Mouse (Mus musculus) common myeloid progenitor, adult 5-6 weeks (primary cell): ENCODE results near the gene Tbc1d7. TPM values are rescaled to one million over a fixed set of nuclear protein-coding genes. Genes with fewer than 3 reads are reported as not detected.

ENCODE experiments used
- ATAC-seq: replicated peaks from 2 replicates; pipeline ENCODE4 v1.8.0; 2016; ENCODE audit warnings: low read depth, mild to moderate bottlenecking, moderate TSS enrichment, inconsistent platforms; ENCODE audit not compliant: poor library complexity, severe bottlenecking
- total RNA-seq: library from RNA; stranded (forward); fragments of 200-1000, 187-1606 nt; gene quantifications from 2 replicates; pipeline ENCODE4 v1.2.3, GENCODE M21; 2017

Tbc1d7 gene
- 8.6 and 17.1 TPM in 2 replicates for total RNA-seq

DNA sequence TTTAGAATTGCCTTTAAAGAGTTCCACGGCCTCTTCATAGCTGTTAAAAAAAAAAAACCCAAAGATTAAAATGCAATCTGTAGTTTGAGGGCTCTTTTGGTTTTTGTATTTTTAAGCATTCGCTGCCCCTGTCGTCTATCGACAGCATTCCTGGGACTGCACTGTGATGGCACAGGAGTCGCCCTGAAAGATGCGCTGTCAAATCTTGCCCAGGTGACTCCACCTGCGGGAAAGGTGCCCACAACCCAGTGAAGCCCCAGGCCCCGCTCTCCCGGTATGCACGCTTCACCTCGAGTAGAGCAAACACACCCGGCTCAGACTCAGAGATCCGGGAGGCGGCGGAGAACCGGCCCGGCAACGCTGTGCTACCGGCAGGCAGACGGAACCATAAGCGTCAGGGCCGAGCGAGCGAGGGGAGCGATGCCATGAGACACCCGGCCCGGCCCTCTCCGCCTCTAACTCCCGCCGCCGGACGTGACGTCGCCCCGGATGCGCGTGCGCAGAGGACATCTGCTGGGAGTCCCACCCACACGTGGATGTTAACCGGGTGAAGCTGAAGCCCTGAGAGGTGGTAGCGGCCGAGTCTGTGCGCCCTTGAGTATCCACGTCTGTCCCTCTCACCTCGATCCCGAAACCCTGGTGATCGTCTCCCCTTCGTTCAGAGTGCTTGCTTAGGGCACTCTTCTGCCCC, at the start of gene Tbc1d7:
Tbc1d7 (minus strand) TSS at position 482 of the 691 bp plus-strand sequence.
- ATAC-seq, result peak; percentile 91

DNA sequence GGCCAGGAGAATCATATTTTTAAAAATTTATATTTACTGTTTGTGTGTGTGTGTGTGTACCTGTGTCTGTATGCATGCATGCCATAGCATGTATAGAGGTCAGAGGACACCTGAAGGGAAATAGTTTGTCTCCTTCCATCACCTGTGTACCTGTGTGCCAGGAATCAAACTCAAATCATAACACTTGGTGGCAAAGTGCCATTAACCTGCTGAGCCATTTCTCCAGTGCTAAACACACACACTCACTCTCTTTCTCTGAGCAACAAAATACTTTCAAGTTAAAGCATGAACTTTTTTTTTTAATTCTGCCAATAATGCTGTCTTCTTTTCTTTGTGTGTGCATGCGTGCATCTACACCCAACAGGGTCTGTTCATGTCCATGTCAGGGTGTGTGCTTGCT, 49.3 kb upstream of the Tbc1d7 start:
- ATAC-seq, result no peak

DNA sequence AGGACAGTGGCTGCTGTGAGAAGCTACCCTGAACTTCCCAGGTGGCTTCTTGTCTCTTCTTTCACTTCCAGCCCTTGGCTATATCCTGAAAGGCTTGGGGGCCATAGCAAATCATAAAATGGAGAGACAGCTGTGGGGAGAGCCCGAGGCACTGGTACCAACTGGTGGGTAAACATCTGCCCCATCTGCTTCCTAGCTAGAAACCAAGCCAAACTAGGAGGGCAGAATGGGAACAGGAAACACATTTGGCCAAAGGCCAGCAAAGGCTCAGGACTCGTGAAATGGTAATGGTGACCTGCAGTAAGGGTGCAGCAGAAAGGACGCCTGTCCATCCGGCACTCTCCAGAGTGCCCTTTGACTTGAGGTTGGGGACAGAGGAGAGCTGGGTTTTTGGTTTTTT, 47.5 kb upstream of the Tbc1d7 start:
- ATAC-seq, result peak; percentile 24

DNA sequence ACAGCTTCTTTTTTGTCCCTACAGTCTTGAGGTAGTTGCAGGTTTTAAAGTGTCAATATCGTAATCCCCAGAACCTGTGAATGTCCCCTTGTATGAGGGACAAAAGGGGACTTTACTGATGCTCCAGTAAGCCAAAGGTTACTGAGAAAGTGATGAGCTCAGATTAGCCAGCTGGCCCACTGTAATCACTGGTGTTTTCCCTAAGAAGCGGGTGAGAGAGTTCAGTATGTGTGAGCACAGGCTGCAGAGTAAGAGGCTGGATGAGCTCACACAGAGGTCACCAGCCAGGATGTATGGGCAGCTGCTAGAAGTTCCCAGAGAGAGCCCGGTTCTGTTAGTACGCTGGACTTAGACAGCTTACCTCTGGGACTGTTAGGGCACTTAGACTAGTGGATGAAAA, 47.0 kb upstream of the Tbc1d7 start:
- ATAC-seq, result peak; percentile 4; the same call in 1 of the 2 replicates

GRCm38 (mm10) chr13:43217686-43218085, 46.4 kb upstream of the Tbc1d7 start:
- ATAC-seq, result peak; percentile 53

DNA sequence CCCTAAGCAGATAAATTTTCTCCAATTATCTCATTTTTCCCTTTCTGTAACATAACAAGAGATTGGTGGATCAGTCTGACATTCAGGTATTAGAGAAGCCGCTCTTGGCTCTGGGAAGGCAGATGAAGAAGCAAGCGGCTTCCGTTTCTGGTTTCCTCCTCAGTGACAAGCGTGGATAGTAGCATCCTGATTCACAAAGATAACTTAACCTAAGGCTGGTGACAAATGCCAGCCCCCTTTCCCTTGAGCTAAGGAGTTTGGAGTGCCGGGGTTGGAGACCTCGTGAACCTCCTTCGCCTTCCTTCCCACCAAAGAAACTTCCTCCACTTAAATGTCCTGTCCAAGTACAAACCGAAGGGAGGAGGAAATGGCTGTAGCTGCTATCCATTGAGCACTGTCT, 45.8 kb upstream of the Tbc1d7 start:
- no peak for ATAC-seq

DNA sequence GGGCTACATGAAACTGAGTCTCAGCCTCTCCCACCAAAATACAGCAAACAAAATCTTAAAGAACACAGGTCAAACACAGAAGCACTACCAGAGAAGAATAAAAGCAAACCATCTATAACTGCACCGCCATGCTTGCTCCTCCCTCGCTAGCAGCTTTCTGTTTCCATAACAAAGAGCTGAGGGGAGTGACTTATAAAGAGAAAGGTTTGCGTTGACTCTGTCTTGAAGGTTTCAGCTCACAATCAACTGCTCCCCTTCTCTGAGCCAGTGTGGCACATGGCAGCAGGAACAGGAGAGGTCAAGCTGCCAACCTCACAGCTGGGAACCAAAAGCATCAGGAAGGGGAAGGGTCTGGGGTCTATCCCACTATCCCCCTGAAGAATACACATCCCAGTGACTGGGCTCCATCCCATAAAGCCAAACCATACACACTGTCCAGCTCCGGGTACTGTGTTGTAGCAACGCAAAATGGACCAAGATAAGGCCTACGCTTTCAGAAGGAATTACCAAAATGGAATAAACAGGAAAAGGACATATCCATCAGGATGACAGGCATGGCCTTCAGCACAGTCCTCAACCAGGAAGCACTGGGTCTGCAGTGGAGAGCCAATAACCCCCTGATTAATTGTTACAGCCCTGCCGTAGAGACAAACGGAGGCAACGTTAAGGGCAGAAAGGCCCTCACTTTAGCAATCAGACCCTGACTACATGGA, 44.8 kb upstream of the Tbc1d7 start:
- no peak for ATAC-seq

DNA sequence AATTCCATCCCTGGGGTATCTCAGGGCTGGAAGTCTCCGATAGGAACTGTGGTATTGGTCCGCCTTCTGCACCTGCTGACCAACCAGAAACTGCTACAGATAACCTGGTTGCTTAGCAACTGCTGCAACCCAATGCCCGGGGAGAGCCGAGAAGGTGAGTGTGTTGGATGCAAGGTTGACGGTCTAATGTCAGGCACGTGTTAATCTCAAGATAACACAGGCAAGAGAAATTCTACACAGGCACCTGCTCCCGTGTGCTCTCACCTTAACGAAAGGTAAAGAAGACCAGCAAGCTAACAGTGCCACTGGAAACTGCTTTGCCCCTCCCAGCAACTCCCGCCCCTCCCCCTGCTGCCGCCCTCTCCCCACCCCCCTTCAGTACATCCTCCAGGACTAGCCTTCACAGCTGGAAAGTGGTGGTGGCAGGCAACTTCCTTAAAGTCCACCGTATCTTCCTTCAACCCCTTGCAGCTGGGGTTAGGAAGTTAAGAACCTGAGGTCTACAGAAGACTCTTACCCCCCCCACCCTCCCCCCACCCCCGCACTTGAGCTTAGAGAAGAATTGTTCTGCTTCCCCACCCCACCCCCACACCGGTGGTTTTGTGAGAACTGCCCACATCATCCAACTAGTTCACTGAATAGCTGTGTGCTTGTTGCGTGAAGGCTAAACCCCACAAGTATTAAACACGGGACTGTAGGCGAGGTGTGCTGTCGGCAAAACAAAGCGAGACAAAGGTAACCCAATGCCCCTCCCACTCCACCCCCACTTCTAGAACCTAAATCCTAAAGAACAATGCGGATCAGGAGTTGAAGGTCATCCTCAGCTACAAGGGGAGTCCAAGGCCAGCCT, 44.1 kb upstream of the Tbc1d7 start:
- ATAC-seq, result peak; percentile 72

DNA sequence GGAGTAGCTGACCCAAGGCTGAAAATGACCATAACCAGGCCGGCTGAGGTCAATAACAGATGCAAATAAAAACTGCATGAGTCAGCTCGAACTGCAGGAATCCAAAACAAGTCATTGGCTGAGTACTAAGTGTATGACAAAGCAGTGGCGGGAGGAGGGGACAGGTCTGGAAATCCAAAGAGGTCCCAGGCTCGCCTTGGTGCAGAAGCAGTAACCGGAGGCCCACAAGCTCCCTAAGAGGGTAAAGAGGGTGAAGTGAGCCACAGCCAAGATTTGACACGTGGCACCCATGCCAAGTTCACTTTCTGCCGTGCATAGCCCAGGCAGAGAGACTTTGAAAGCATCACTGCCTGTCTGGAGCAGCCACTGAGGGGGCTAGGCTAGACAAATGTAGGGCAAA, 41.0 kb upstream of the Tbc1d7 start:
- no peak for ATAC-seq

- ATAC-seq, result no peak
Observed at GRCm38 (mm10) chr13:43210956-43211355, 39.7 kb upstream of the Tbc1d7 start.

DNA sequence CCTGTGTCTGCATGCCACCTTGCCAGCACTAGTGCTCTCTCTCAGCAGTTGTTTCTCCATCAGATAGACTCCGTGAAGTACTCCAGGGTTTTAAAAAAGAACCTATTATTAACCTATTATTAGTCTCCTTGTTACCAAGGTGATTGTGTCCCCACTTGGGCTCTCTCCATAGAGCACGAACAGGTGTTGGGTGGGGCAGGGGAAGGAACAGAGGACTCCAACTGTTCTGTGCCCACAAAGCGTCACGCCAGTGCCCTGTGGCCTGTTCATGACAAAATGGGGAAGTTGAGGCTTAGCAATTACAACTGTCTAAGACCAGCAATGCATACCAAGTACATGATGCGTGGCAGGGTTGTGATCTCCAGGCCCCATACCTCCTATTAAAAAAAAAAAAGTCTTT, 38.3 kb upstream of the Tbc1d7 start:
- peak; percentile 81 for ATAC-seq

DNA sequence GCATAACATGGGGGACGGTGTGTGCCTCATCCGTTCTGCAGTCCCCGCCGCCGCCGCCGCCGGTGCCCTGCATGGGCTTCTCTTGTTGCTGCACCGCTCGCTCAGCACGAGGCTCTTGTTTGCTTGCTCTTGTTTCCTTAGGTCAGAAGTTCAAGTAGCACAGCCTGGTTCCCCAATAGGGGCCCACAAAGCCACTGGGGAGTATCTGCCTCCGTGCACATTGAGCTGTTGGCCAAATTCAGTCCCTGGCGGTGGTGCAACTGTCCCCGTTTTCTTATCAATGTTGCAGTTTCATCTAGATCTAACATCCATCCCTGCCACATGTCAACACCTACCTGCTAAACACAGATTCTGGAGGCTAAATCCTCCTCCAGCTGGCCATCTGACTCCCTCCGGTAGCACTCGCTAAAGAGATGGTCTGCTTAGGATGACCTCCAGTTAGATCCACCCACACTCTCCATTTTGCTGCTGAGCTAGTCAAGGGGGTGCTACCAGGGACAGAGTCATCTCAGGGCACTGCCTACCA, 37.7 kb upstream of the Tbc1d7 start:
- peak; percentile 66 for ATAC-seq

DNA sequence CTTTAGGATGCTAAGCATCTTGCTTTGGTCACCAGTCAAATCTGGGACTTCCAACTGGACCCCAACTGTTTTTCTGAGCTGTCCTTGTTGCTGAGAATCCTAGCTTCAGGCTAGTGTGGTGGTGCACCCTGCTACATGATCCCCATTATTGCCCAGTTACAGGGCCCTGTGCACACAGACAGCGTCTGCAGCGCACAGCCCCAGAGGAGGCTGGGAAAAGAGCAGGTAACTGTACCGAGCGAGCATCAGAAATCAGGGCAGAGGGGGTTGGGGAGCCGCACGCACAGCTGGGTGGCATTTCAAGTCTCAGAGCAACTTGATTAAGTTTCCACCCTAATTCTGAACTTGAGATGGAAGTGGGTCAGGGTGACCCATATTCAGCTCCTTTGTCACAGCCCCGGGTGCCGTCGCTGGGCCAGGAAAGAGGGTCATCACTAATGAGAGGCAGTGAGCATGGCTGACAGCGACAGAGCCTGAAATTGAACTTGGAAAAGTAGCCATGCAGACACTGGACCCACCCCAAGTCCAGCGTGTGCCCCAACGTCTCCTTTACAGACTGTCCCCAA, 34.9 kb upstream of the Tbc1d7 start:
- ATAC-seq, result no peak

GRCm38 (mm10) chr13:43203641-43204040, 32.3 kb upstream of the Tbc1d7 start:
- ATAC-seq, result no peak

DNA sequence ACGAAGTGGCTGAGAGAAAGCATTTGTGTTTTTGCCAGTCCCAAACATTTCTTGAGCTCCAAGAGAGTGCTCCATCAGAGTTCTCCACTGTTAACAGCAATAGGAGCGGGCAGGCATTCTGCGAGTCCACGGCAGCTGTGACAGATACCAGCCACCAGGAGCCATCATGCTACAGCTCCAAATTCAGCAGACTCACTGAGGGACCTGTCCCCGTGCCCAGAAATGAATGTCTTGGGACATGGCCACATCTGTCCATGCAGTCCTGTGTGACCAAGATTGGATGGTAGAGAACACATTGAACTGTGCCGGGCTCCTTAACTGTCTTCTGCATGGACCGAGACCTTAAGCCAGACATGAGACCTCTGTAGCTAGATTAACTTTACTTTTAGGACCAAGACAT, 31.9 kb upstream of the Tbc1d7 start:
- no peak for ATAC-seq

- no peak for ATAC-seq
Observed at GRCm38 (mm10) chr13:43202351-43202750, 31.1 kb upstream of the Tbc1d7 start.

- ATAC-seq, result no peak
Observed at GRCm38 (mm10) chr13:43201033-43201432, 29.7 kb upstream of the Tbc1d7 start.

GRCm38 (mm10) chr13:43200473-43200872, 29.2 kb upstream of the Tbc1d7 start:
- ATAC-seq, result no peak

- ATAC-seq, result peak; percentile 23; the same call in 1 of the 2 replicates
Observed at GRCm38 (mm10) chr13:43199749-43200148, 28.4 kb upstream of the Tbc1d7 start.

GRCm38 (mm10) chr13:43199282-43199681, 28.0 kb upstream of the Tbc1d7 start:
- no peak for ATAC-seq
